Mouse (Mus musculus) frontal cortex, adult 2 months (tissue): ENCODE measurements around the gene Gpatch3. TPM values are rescaled to one million over a fixed set of nuclear protein-coding genes. Genes with fewer than 3 reads are reported as not detected.

Source experiments
- polyA plus RNA-seq: library from polyadenylated mRNA; depleted of rRNA; stranded (reverse); fragments of >200 nt; gene quantifications from 2 replicates; pipeline ENCODE4 v1.2.3, GENCODE M21; 2012; rRNA removed

The Gpatch3 gene
- polyA plus RNA-seq, 1 experiment: 7.5 TPM

Other genes starting within 250 kb of the Gpatch3 start
- 43.0 and 46.2 TPM in 2 replicates for gene Wdtc1, start 221.3 kb upstream of the Gpatch3 start, polyA plus RNA-seq
- gene Slc9a1, start 205.0 kb upstream of the Gpatch3 start, polyA plus RNA-seq: 43.5 and 43.9 TPM in 2 replicates
- gene Tent5b, start 94.6 kb upstream of the Gpatch3 start, polyA plus RNA-seq: 0.08 TPM in 2 replicates
- 134 and 162 TPM in 2 replicates for gene Trnp1, start 76.2 kb upstream of the Gpatch3 start, polyA plus RNA-seq
- 0.14 and 0.50 TPM in 2 replicates for gene Kdf1, start 55.8 kb upstream of the Gpatch3 start, polyA plus RNA-seq
- gene Nudc, start 28.7 kb upstream of the Gpatch3 start, polyA plus RNA-seq: 210 and 219 TPM in 2 replicates
- not detected in 2 replicates for gene Nr0b2, start 21.4 kb upstream of the Gpatch3 start, polyA plus RNA-seq
- 18.9 and 22.4 TPM in 2 replicates for gene Gpn2, start 9.6 kb downstream of the Gpatch3 start, polyA plus RNA-seq
- 2.5 and 2.9 TPM in 2 replicates for gene Sfn, start 27.4 kb downstream of the Gpatch3 start, polyA plus RNA-seq
- 38.5 and 43.3 TPM in 2 replicates for gene Zdhhc18, start 75.4 kb downstream of the Gpatch3 start, polyA plus RNA-seq
- 7.5 and 8.2 TPM in 2 replicates for gene Pigv, start 97.9 kb downstream of the Gpatch3 start, polyA plus RNA-seq
- 57.0 and 57.7 TPM in 2 replicates for gene Arid1a, start 182.0 kb downstream of the Gpatch3 start, polyA plus RNA-seq